Mouse (Mus musculus) monocyte, adult 2 months (primary cell): ENCODE data around the gene Cdhr5.

Source experiments
- DNase-seq, 2 experiments: peaks; one replicate each; pipeline ENCODE4 v3.0.0; 2022; ENCODE audit warnings: low spot score in 2 of 2, low read depth in 1 of 2

Gene Cdhr5

GRCm38 (mm10) chr7:141226535-141226934 lies 50.1 kb downstream of the Cdhr5 start:
- no peak for DNase-seq

DNA sequence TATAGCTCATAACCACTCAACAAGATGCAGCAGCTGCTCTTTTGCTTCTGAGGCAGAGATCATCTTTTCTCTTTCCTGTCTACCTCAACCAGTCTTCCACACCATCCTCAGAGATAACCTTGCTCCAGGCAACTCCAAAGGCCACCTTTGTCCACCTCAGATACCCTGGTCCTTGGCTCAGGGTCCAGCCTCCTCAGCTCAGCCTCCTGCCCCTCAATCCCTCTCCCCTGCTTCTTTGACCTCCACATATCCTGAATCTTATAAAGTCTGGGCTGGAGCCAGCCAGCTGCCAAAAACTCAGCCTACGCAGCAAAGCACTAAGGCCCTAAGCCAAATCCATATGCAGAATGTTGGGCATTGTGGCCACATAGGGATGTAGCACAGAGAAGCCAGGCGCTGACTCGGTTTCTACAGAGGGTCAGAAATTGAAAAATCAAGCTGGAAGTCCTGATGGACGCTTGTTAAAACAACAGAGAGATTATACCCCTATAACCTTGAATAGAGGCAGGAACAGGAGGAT lies 53.8 kb downstream of the Cdhr5 start:
- DNase-seq = no peak

DNA sequence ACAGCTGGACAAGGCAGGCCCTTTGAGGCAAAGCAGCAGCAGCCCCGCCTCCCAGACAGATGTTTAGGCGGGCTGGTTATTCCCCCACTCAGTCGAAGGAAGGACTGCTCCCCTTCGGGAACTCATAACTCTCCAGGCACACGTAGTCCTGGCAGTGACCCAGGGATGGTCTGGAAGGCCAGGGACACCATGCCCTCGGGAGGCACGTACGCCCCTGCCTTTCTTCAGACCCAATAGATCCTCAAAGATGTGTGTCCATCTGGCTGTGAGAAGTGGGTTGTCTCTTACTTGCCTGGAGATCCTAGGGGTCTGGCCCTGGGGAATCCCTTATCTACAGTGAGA lies 54.5 kb downstream of the Cdhr5 start:
- no peak for DNase-seq

DNA sequence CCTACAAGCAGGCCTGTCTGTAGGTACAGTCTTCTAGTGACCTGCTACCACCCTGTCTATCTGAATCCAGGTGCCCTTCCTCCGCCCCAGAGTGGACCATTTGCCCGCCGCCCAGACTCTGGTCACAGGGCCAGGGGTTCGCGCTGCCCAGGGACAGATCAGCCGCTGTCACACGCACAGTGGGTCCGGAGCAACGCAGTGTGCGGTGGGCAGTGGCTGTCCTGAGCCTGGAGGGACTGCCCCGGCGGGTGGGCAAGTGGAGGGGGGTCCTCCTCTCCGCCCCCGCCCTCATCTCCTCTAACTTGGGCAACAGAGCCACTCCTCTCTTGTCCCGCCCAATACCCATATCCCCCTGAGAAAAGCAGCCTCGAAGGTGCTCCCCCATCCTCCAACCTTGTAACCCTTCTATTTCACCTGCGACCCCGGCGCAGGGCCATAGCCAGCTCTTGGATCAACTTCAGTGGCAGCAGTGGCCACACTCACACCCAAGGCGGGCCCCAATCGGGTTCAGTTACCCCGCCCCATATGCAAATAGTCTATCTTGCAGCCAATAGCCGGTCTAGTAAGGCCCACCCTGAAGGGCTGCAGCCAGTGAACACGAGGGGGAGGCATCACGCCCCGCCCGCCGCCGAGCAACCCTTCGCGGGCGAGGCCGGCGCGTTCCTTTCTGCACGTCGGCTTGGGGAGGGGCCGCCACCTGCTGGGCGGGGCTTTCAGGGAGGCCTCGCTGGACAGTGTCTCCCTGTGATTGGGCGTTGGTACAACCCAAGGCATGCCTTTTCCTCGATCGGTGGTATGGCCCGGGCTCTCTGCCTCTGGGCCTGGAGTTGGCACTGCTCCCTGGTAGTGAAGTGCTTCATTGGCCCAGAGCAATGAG lies 55.1 kb downstream of the Cdhr5 start:
- peak; percentile 70 to 81 for DNase-seq

DNA sequence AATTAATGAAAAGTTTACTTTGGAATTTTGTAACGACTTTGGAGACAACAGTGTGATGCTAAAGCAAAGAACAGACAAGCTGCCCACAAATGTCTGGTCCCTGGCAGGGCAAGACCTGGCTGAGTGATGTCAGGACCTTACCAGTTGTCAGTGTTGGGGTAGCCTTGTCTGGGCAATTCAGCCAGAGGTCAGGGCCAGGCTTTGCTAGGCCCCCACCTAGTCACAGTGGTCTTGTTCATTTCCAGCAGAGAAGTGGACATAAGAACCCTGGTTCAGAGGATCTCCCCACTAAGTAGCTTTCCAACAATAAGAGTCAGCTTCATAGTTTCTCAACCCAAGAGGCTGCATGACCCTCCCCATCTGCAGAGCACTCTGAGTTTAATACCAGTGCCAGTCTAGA lies 56.2 kb downstream of the Cdhr5 start:
- no peak for DNase-seq

DNA sequence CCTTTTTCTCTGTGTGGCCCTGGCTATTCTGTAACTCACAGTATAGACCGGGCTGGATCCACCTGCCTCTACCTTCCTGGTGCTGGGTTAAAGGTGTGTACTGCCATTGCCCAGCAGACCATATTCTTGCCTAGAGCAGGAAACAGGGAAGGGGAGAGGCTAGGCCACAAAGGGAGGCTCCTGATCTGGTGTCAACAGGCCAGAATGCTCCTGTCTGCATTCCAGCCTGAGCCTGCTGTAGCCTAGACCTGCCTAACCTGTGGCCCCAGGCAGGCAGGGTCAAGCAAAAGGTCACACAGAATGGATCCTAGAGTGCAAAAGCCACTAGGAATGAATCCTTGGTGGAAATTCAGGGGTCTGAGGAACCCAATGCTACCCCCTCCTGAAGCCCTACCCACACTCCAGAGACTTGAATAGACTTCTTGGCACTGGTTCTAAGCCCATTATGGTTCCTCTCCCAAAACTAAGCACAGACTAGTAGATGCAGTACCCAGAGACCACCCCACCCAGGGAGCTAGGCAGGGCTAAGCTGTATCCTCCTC lies 57.0 kb downstream of the Cdhr5 start:
- no peak for DNase-seq
